Mouse (Mus musculus) v-Abl transformed pro-B cells (cell line): Measurements from ENCODE around the gene Slamf8.

Experiments used
- in situ Hi-C, 2 experiments: fragments of 400-800 bp; cut with MboI; formaldehyde crosslinking; loops; one replicate each; pipeline ENCODE4 v1.15.1; 2025; ENCODE audit not compliant: unreplicated experiment in 2 of 2

Slamf8 gene

GRCm38 (mm10) chr1:172540283-172540820, 50.0 kb downstream of the Slamf8 start:
- in situ Hi-C loops, result no loop called here

GRCm38 (mm10) chr1:172539827-172540226, 50.5 kb downstream of the Slamf8 start:
- in situ Hi-C loops, result no loop called here

DNA sequence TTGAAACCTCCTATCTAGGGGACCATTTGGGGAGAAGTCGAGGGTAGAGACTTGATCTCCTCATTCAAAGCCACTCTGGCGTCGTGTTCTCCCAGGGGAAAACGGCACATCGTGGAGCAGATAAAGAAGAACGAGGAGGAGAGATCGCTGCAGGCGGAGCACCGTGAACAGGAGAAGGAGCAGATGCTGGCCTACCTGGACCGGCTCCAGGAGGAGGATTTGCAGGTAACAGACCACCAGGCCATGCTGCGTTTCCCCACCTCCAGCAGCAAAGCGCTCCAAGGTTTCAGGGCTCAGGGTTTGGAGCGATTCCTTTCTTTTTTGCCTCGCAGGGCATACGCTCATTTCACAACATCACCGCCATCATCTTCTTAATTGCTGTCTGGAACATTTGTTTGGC, 55.3 kb downstream of the Slamf8 start:
- in situ Hi-C loops, result no loop called here

DNA sequence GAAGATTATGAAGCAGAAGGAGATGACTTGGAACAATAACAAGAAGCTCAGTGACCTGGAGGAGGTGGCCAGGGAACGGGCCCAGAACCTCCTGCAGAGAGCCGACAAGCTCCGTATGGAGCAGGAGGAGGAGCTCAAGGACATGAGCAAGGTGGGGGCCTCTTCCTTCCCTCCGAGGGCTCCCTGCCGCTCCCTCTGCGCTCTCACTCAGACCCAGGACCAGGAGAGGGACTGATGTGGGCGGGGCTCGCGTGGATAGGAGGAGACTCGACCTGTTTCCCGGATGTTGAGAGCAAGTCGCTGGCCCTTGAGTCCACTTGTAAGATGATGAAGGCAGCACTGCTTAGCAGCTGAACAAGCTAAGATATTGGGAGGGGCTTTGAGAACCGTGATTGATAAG, 57.8 kb downstream of the Slamf8 start:
- in situ Hi-C loops, result loop anchor here in 1 of 2 experiments (5.0 kb wide), 1 partner anchor 60 kb away; the partner anchor contains the start of gene Slamf8
